Mouse (Mus musculus): Measurements from ENCODE around the gene Sulf2. TPM values are rescaled to one million over a fixed set of nuclear protein-coding genes. Genes with fewer than 3 reads are reported as not detected.

The Sulf2 gene
- 1 to 10 TPM in 1 of 2 experiments, under 1 TPM in 1; 0.52 to 3.6 TPM for polyA plus RNA-seq (2017; shearing (Covaris generic))

DNA sequence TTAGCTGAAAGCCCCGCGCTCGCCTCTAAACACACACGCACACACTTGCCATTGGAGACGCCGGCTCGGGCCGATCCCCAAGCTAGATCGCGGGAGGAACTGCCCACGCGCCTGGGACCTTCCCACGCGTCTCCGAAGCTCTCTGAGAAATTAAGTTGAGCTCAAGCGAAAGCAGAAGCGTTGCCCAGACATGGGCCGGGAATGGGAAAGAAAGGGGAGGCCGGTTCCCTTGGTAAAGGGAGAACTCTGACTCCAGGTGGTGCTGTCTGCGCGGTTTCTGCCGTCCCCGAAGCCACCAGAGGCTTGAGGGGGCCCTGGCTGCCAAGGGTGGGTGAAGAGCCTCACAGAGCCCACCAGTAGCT is at the start of gene Sulf2:
Gene Sulf2 (minus strand): TSS at position 210 of the 362 bp plus-strand sequence.

Other genes starting within 250 kb of the Sulf2 start
- 100 to 1,000 TPM; 118 to 130 TPM for gene Ncoa3, start 163.0 kb downstream of the Sulf2 start, polyA plus RNA-seq (2017; shearing (Covaris generic))

Measured in inflammation-experienced regulatory T-cells (primary cell).